Mouse (Mus musculus) urinary bladder, adult 2 months (tissue): ENCODE data around the gene Lacc1. TPM values are rescaled to one million over a fixed set of nuclear protein-coding genes. Genes with fewer than 3 reads are reported as not detected.
"Not testable (repeated sequence)": the region's sequence is repeated elsewhere in the genome, so short reads cannot be mapped to it uniquely, and the experiment has no call there.

Experiments used
- DNase-seq: peaks from one replicate; pipeline ENCODE4 v3.0.0; 2022; ENCODE audit warnings: low spot score
- polyA plus RNA-seq: library from polyadenylated mRNA; depleted of rRNA; stranded (reverse); fragments of >200 nt; gene quantifications from 2 replicates; pipeline ENCODE4 v1.2.3, GENCODE M21; 2012; rRNA removed

Gene Lacc1
- polyA plus RNA-seq = 16.4 and 21.0 TPM in 2 replicates

- peak; percentile 92 for DNase-seq
Measured at GRCm38 (mm10) chr14:77036226-77037046, at the start of gene Lacc1, which contains the start of gene Ccdc122. TSS of gene Lacc1 (minus strand) at chr14:77036904. TSS of gene Ccdc122 (plus strand) at chr14:77036772.

- DNase-seq = no peak
Measured at GRCm38 (mm10) chr14:77081248-77081647, 44.5 kb upstream of the Lacc1 start.

- DNase-seq = no peak
Measured at GRCm38 (mm10) chr14:77069361-77069760, 32.7 kb upstream of the Lacc1 start.

- no peak for DNase-seq
Measured at GRCm38 (mm10) chr14:77053288-77053687, 16.6 kb upstream of the Lacc1 start.

GRCm38 (mm10) chr14:77037832-77038425 is 1.2 kb upstream of the Lacc1 start:
- DNase-seq = no peak

- no peak for DNase-seq
Measured at GRCm38 (mm10) chr14:77037330-77037729, 626 bp upstream of the Lacc1 start.

- DNase-seq = no peak
Measured at GRCm38 (mm10) chr14:77034970-77035369, 1.7 kb downstream of the Lacc1 start.

GRCm38 (mm10) chr14:77034175-77034915 is 2.4 kb downstream of the Lacc1 start:
- no peak for DNase-seq

- no peak for DNase-seq
Measured at GRCm38 (mm10) chr14:77033391-77033790, 3.3 kb downstream of the Lacc1 start.

GRCm38 (mm10) chr14:77032433-77032832 is 4.3 kb downstream of the Lacc1 start:
- DNase-seq = no peak

GRCm38 (mm10) chr14:77030808-77031207 is 5.9 kb downstream of the Lacc1 start:
- no peak for DNase-seq

- DNase-seq = no peak
Measured at GRCm38 (mm10) chr14:77029319-77030054, 7.2 kb downstream of the Lacc1 start.

GRCm38 (mm10) chr14:77024499-77024898 is 12.2 kb downstream of the Lacc1 start:
- no peak for DNase-seq

GRCm38 (mm10) chr14:77017211-77017610 is 19.5 kb downstream of the Lacc1 start:
- DNase-seq = no peak

- not testable (repeated sequence) for DNase-seq
Measured at GRCm38 (mm10) chr14:77016783-77017182, 19.9 kb downstream of the Lacc1 start.

- no peak for DNase-seq
Measured at GRCm38 (mm10) chr14:77011804-77012203, 24.9 kb downstream of the Lacc1 start.

GRCm38 (mm10) chr14:77008238-77008637 is 28.5 kb downstream of the Lacc1 start:
- DNase-seq = no peak

- no peak for DNase-seq
Measured at GRCm38 (mm10) chr14:77005566-77005965, 31.1 kb downstream of the Lacc1 start.

- no peak for DNase-seq
Measured at GRCm38 (mm10) chr14:77004740-77005139, 32.0 kb downstream of the Lacc1 start.

- DNase-seq = not testable (repeated sequence)
Measured at GRCm38 (mm10) chr14:76990351-76990750, 46.4 kb downstream of the Lacc1 start.

GRCm38 (mm10) chr14:76981781-76982180 is 54.9 kb downstream of the Lacc1 start:
- no peak for DNase-seq

GRCm38 (mm10) chr14:76981176-76981575 is 55.5 kb downstream of the Lacc1 start:
- no peak for DNase-seq
